Mouse (Mus musculus): Measurements from ENCODE around the gene Slc6a17. TPM values are rescaled to one million over a fixed set of nuclear protein-coding genes. Genes with fewer than 3 reads are reported as not detected.
A peak's percentile ranks its signal among the peaks of the same experiment; 100 is the strongest.

Slc6a17 gene
- polyA plus RNA-seq (2015; fragmentation: Nextera tagmentation; extraction: Ambion mirVana): 4.1 and 4.7 TPM in 2 replicates

DNA sequence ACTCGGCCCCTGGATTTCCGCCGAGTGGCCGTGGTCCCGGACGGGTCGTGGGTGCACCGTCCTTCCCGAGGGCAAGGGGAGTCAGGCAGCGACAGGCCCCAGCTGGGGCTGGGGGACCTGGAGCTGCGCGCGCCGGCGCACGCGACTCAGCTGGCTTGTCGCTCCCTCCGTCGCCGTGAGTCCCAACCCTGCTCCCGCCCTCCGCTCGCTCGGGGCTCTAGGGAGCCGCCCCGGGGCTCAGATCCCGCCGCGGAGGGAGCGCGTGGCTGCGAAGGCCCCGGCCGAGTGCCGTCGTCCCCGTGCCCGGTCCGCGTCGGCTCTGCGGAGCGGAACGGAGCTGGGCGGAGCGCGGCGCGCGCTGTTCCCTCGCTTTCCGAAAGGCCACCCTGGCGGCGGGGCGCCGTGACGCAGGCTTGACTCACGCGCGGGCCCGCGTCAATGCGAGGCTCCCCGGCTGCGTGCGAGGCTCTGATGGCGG lies at the start of gene Slc6a17:
Slc6a17 (minus strand) TSS at position 388 of the 478 bp plus-strand sequence.
- H3K9me3 ChIP-seq: no peaks in the 10 kb centered on the region
- no peaks in the 10 kb centered on the region for H3K36me3 ChIP-seq
- peaks cover 13% of the 10 kb centered on the region for H3K4me1 ChIP-seq
- H3K27ac ChIP-seq (replicated peaks): peak within 1 kb of the TSS; percentile 53
- H3K4me3 ChIP-seq: peak within 1 kb of the TSS; percentile 65
- peaks cover 75% of the 10 kb centered on the region for H3K27me3 ChIP-seq (replicated peaks)
- H3K4me2 ChIP-seq: peak within 1 kb of the TSS; percentile 96
- peak within 1 kb of the TSS; percentile 82 for H3K9ac ChIP-seq
- peak; percentile 55 for ATAC-seq (ENCODE audit: extremely low read depth, insufficient number of reproducible peaks, low FRiP score, low TSS enrichment)
- under 1% methylated on average over 68 of the region's 68 CpGs for WGBS

DNA sequence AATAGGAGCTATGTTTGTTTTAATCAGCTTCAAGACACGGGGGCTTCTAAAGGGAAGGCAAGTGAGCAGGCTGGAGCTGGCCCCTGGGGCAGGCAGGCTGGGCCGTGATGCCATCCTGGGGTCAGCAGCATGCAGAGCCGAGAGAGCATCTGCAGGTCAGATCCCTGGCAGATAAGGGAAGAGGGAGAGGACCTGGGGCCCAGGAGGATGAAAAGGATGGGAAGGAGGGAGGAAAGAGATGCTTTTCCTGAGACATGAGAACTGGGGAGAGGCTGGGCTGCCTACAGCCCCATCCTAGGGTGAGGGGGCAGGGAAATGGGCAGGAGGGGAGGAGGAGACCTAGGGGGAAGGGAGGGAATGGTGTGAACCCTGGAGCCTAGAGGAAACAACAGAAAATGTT lies 47.5 kb upstream of the Slc6a17 start:
- Histone ChIP-seq H3K9ac (peak overlapping the region; percentile 1; the same call in 1 of the 2 replicates), H3K4me2 (no peak overlapping the region), H3K27ac (replicated peaks) (peak overlapping the region; percentile 91), H3K4me1 (peaks cover 91% of the 10 kb centered on the region), H3K9me3 (no peaks in the 10 kb centered on the region), H3K36me3 (no peaks in the 10 kb centered on the region), H3K4me3 (no peak overlapping the region), H3K27me3 (replicated peaks) (peaks cover 21% of the 10 kb centered on the region)
- no peak for ATAC-seq (ENCODE audit: extremely low read depth, insufficient number of reproducible peaks, low FRiP score, low TSS enrichment)
- WGBS: 12% methylated on average over 3 of the region's 3 CpGs

- peak; percentile 26; the same call in 1 of the 2 replicates for ATAC-seq (ENCODE audit: extremely low read depth, insufficient number of reproducible peaks, low FRiP score, low TSS enrichment)
- no peaks in the 10 kb centered on the region for H3K9me3 ChIP-seq
- H3K27ac ChIP-seq (replicated peaks): peak overlapping the region; percentile 91
- H3K36me3 ChIP-seq: no peaks in the 10 kb centered on the region
- H3K9ac ChIP-seq: peak overlapping the region; percentile 64; the same call in 1 of the 2 replicates
- no peak overlapping the region for H3K4me2 ChIP-seq
- H3K4me3 ChIP-seq: no peak overlapping the region
- peaks cover 87% of the 10 kb centered on the region for H3K4me1 ChIP-seq
- WGBS: 8% methylated on average over 4 of the region's 4 CpGs
- H3K27me3 ChIP-seq (replicated peaks): peaks cover 24% of the 10 kb centered on the region
Observed at GRCm38 (mm10) chr3:107563880-107564279, 46.1 kb upstream of the Slc6a17 start.

DNA sequence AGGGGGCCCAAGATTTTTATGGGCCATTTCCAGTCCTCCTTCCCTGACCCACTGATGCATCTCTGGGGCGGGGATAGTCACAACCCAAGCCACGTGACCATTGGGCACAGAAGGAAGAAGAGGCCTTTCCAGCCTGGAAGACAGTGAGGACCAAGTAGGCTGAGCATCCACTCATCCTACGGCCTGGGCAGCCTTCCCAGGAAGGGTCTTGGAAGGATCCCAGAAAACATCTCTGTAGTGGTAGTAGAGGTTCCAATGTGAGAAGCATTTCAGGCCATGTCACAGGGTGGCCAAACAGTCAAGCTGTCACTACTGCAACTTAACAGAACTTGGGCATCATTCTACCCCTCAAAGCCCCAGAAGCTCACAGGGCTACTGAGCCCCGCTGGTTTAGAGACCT lies 44.8 kb upstream of the Slc6a17 start:
- Histone ChIP-seq H3K9ac (no peak overlapping the region), H3K27me3 (replicated peaks) (peaks cover 31% of the 10 kb centered on the region), H3K4me3 (no peak overlapping the region), H3K4me1 (peaks cover 74% of the 10 kb centered on the region), H3K9me3 (no peaks in the 10 kb centered on the region), H3K27ac (replicated peaks) (peak overlapping the region; percentile 91), H3K36me3 (no peaks in the 10 kb centered on the region), H3K4me2 (no peak overlapping the region)
- 86% methylated on average over 4 of the region's 4 CpGs for WGBS
- no peak for ATAC-seq (ENCODE audit: extremely low read depth, insufficient number of reproducible peaks, low FRiP score, low TSS enrichment)

GRCm38 (mm10) chr3:107562104-107562503 lies 44.3 kb upstream of the Slc6a17 start:
- no peak for ATAC-seq (ENCODE audit: extremely low read depth, insufficient number of reproducible peaks, low FRiP score, low TSS enrichment)
- WGBS: 52% methylated on average over 2 of the region's 2 CpGs
- H3K36me3 ChIP-seq: no peaks in the 10 kb centered on the region
- H3K4me3 ChIP-seq: no peak overlapping the region
- H3K9ac ChIP-seq: no peak overlapping the region
- no peak overlapping the region for H3K27ac ChIP-seq (replicated peaks)
- peaks cover 33% of the 10 kb centered on the region for H3K27me3 ChIP-seq (replicated peaks)
- no peak overlapping the region for H3K4me2 ChIP-seq
- H3K9me3 ChIP-seq: no peaks in the 10 kb centered on the region
- H3K4me1 ChIP-seq: peaks cover 71% of the 10 kb centered on the region

GRCm38 (mm10) chr3:107559183-107559582 lies 41.4 kb upstream of the Slc6a17 start:
- WGBS: 7% methylated on average over 3 of the region's 3 CpGs
- H3K9ac ChIP-seq: no peak overlapping the region
- no peaks in the 10 kb centered on the region for H3K36me3 ChIP-seq
- 0 out of 2 replicates have a peak, but pooled peaks have one; percentile 32 for ATAC-seq (ENCODE audit: extremely low read depth, insufficient number of reproducible peaks, low FRiP score, low TSS enrichment)
- peaks cover 45% of the 10 kb centered on the region for H3K4me1 ChIP-seq
- H3K27ac ChIP-seq (replicated peaks): no peak overlapping the region
- no peak overlapping the region for H3K4me3 ChIP-seq
- H3K4me2 ChIP-seq: no peak overlapping the region
- H3K27me3 ChIP-seq (replicated peaks): peaks cover 41% of the 10 kb centered on the region
- no peaks in the 10 kb centered on the region for H3K9me3 ChIP-seq

DNA sequence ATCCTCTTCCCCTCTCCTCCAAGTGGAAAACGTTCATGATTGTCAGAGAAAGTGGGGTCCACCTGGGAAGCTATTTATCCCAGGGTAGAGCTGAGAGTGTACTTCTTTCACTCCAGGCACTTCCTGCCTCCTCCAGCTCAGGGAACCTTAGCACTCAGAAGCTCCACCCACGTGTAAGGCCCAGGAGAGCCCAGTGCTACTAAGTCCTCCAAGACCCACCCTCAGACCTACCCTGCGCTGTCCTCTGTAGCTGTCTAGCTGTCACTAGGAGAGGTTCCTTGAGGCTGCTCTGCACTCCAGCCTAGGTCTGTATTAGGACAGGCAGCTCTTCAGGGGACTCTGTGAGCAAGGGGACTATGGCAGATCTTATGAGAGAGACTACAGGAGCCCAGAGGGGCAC lies 40.9 kb upstream of the Slc6a17 start:
- Histone ChIP-seq H3K27me3 (replicated peaks) (peaks cover 45% of the 10 kb centered on the region), H3K9ac (no peak overlapping the region), H3K4me1 (peaks cover 41% of the 10 kb centered on the region), H3K9me3 (no peaks in the 10 kb centered on the region), H3K4me2 (no peak overlapping the region), H3K36me3 (no peaks in the 10 kb centered on the region), H3K4me3 (no peak overlapping the region), H3K27ac (replicated peaks) (no peak overlapping the region)
- ATAC-seq (ENCODE audit: extremely low read depth, insufficient number of reproducible peaks, low FRiP score, low TSS enrichment): no peak
- 21% methylated on average over 3 of the region's 3 CpGs for WGBS

- Histone ChIP-seq H3K4me2 (no peak within 1 kb of the TSS), H3K27me3 (replicated peaks) (peaks cover 53% of the 10 kb centered on the region), H3K4me3 (no peak within 1 kb of the TSS), H3K9me3 (no peaks in the 10 kb centered on the region), H3K27ac (replicated peaks) (no peak within 1 kb of the TSS), H3K9ac (no peak within 1 kb of the TSS), H3K36me3 (no peaks in the 10 kb centered on the region), H3K4me1 (peaks cover 6% of the 10 kb centered on the region; the same call in 1 of the 2 replicates)
- no peak for ATAC-seq (ENCODE audit: extremely low read depth, insufficient number of reproducible peaks, low FRiP score, low TSS enrichment)
- WGBS: 80% methylated on average over 2 of the region's 2 CpGs
Observed at GRCm38 (mm10) chr3:107554842-107555241, 37.0 kb upstream of the Slc6a17 start, which contains the start of gene Ubl4b. Ubl4b (minus strand) TSS chr3:107555073.

GRCm38 (mm10) chr3:107550409-107551049 lies 32.7 kb upstream of the Slc6a17 start:
- Histone ChIP-seq H3K9ac (no peak overlapping the region), H3K9me3 (no peaks in the 10 kb centered on the region), H3K36me3 (no peaks in the 10 kb centered on the region), H3K27me3 (replicated peaks) (peaks cover 47% of the 10 kb centered on the region), H3K4me2 (no peak overlapping the region), H3K27ac (replicated peaks) (no peak overlapping the region), H3K4me1 (peaks cover 7% of the 10 kb centered on the region), H3K4me3 (no peak overlapping the region)
- 69% methylated on average over 17 of the region's 17 CpGs for WGBS
- ATAC-seq (ENCODE audit: extremely low read depth, insufficient number of reproducible peaks, low FRiP score, low TSS enrichment): no peak

DNA sequence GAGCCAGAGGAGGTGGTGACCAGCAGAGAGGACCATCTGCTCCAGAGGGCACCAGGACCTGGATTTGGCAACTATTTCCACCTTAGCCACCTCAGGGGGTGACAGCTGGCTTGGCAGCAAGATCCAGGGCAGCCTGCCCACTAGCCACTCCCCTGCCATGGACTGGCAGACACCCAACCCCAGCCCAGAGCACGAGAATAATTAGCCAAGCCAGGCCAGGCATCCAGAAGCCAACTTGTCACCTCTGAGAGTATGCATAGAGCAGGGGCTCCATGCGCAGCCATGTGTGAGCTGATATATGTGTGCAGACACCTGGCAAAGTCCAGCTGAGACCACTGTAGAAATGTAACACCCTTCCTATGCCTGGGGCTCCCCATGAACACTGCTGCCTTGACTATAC lies 29.1 kb upstream of the Slc6a17 start:
- peaks cover 10% of the 10 kb centered on the region for H3K4me1 ChIP-seq
- no peak overlapping the region for H3K27ac ChIP-seq (replicated peaks)
- H3K9ac ChIP-seq: no peak overlapping the region
- no peaks in the 10 kb centered on the region for H3K36me3 ChIP-seq
- H3K9me3 ChIP-seq: no peaks in the 10 kb centered on the region
- ATAC-seq (ENCODE audit: extremely low read depth, insufficient number of reproducible peaks, low FRiP score, low TSS enrichment): no peak
- no peak overlapping the region for H3K4me2 ChIP-seq
- peaks cover 26% of the 10 kb centered on the region; the same call in 1 of the 2 replicates for H3K27me3 ChIP-seq (replicated peaks)
- no peak overlapping the region for H3K4me3 ChIP-seq
- 48% methylated on average over 2 of the region's 2 CpGs for WGBS

GRCm38 (mm10) chr3:107545716-107546412 lies 28.0 kb upstream of the Slc6a17 start:
- H3K27me3 ChIP-seq (replicated peaks): peaks cover 33% of the 10 kb centered on the region; the same call in 1 of the 2 replicates
- ATAC-seq (ENCODE audit: extremely low read depth, insufficient number of reproducible peaks, low FRiP score, low TSS enrichment): no peak
- H3K9ac ChIP-seq: no peak overlapping the region
- H3K4me1 ChIP-seq: peaks cover 10% of the 10 kb centered on the region
- 66% methylated on average over 10 of the region's 10 CpGs for WGBS
- H3K9me3 ChIP-seq: no peaks in the 10 kb centered on the region
- H3K4me2 ChIP-seq: no peak overlapping the region
- no peaks in the 10 kb centered on the region for H3K36me3 ChIP-seq
- no peak overlapping the region for H3K4me3 ChIP-seq
- no peak overlapping the region for H3K27ac ChIP-seq (replicated peaks)
